Mouse (Mus musculus): ENCODE measurements around the gene Ubtf. TPM values are rescaled to one million over a fixed set of nuclear protein-coding genes. Genes with fewer than 3 reads are reported as not detected.

The Ubtf gene
- total RNA-seq, 2 experiments from 2014 or later = 85.8 to 98.3 TPM

GRCm38 (mm10) chr11:102268520-102269244 is 50.9 kb downstream of the Ubtf start, which contains the start of gene Asb16:
Gene Asb16 (plus strand): TSS chr11:102268743.
- no peak for DNase-seq (ENCODE audit: low spot score in 2 of 2)

- DNase-seq (ENCODE audit: low spot score in 2 of 2) = peak; percentile 59 to 77
Measured at GRCm38 (mm10) chr11:102267480-102267879, 52.1 kb downstream of the Ubtf start.

GRCm38 (mm10) chr11:102266631-102267355 is 52.7 kb downstream of the Ubtf start:
- no peak for DNase-seq (ENCODE audit: low spot score in 2 of 2)

GRCm38 (mm10) chr11:102265816-102266215 is 53.7 kb downstream of the Ubtf start:
- DNase-seq (ENCODE audit: low spot score in 2 of 2) = no peak

DNA sequence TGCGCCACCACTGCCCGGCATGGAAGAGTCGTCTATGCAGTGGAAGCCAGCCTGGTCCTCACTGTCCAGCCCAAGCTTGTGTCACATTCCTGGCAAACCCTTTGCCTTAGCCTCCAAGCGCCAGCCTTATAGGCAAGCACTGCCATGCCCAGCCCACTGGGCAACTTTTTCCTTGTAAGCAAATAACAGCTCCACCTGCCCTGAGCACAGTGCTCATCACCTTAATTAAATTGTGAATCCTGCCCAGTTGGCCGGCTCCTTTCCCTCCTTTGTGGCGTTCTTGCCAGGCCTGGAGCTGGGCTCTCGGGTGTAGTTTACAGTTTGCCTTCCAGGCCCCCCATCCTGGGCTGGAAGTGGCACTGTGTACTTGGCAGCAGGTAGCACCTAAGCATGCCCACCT is 56.3 kb downstream of the Ubtf start:
- DNase-seq (ENCODE audit: low spot score in 2 of 2) = no peak

DNA sequence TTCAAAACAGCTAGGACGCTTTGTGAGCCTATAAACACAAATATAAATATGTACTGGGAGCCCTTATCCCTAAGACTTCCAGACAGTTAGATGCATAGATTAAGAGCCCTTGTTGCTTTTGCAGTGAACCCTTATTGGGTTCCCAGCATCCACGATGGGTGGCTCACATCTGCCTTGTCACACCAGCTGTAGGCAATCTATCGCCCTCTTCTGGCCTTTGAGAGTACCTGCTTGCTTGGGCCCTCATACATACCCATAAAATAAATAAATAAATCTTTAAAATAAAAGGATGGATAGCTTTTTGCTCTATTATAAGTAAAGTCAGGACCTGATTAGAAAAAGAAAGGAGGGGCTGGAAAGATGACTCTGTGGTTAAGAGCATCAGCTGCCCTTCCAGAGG is 61.0 kb downstream of the Ubtf start:
- DNase-seq (ENCODE audit: low spot score in 2 of 2) = no peak

GRCm38 (mm10) chr11:102258095-102258494 is 61.4 kb downstream of the Ubtf start:
- no peak for DNase-seq (ENCODE audit: low spot score in 2 of 2)

- no peak for DNase-seq (ENCODE audit: low spot score in 2 of 2)
Measured at GRCm38 (mm10) chr11:102257514-102257913, 62.0 kb downstream of the Ubtf start.

Other genes with a start within 250 kb of the Ubtf start
- gene Mpp2, start 231.2 kb downstream of the Ubtf start, total RNA-seq (2021) = 1 to 10 TPM; 1.7 to 2.5 TPM
- not detected for gene Ppy, start 218.4 kb downstream of the Ubtf start, total RNA-seq (2021)
- gene Pyy, start 211.9 kb downstream of the Ubtf start, total RNA-seq (2021) = not detected
- under 1 TPM in 1 of 2 experiments, not detected in 1; 0.13 TPM for gene Nags, start 174.2 kb downstream of the Ubtf start, total RNA-seq (2021)
- gene Tmem101, start 163.3 kb downstream of the Ubtf start, total RNA-seq (2021) = 10 to 100 TPM; 15.1 to 16.1 TPM
- gene Lsm12, start 134.4 kb downstream of the Ubtf start, total RNA-seq (2021) = 10 to 100 TPM; 75.1 to 78.3 TPM
- 10 to 100 TPM; 28.1 to 32.0 TPM for gene G6pc3, start 130.1 kb downstream of the Ubtf start, total RNA-seq (2021)
- gene Hdac5, start 89.6 kb downstream of the Ubtf start, total RNA-seq (2021) = 100 to 1,000 TPM; 110 to 112 TPM
- 1 to 10 TPM; 2.3 to 2.6 TPM for gene BC030867, start 70.9 kb downstream of the Ubtf start, total RNA-seq (2021)
- gene Asb16, start 51.0 kb downstream of the Ubtf start, total RNA-seq (2021) = 10 to 100 TPM; 25.7 to 31.1 TPM
- 10 to 100 TPM; 25.9 to 26.3 TPM for gene Tmub2, start 34.8 kb downstream of the Ubtf start, total RNA-seq (2021)
- 10 to 100 TPM; 40.3 to 40.9 TPM for gene Atxn7l3, start 23.1 kb downstream of the Ubtf start, total RNA-seq (2021)
- 1 to 10 TPM; 2.5 to 7.2 TPM for gene Slc4a1, start 46.5 kb upstream of the Ubtf start, total RNA-seq (2021)
- gene Rundc3a, start 73.7 kb upstream of the Ubtf start, total RNA-seq (2021) = 1 to 10 TPM; 1.3 to 1.4 TPM
- 10 to 100 TPM; 54.5 to 66.3 TPM for gene Slc25a39, start 88.2 kb upstream of the Ubtf start, total RNA-seq (2021)
- 100 to 1,000 TPM; 129 to 130 TPM for gene Grn, start 110.6 kb upstream of the Ubtf start, total RNA-seq (2021)
- 10 to 100 TPM; 27.4 to 43.6 TPM for gene Fam171a2, start 127.9 kb upstream of the Ubtf start, total RNA-seq (2021)
- gene Itga2b, start 150.4 kb upstream of the Ubtf start, total RNA-seq (2021) = 1 to 10 TPM; 3.2 to 4.7 TPM
- gene Gpatch8, start 236.7 kb upstream of the Ubtf start, total RNA-seq (2021) = 10 to 100 TPM; 39.5 to 45.7 TPM